Mouse (Mus musculus) layer of hippocampus, postnatal 10 days (tissue): ENCODE measurements around the gene Tmem191c. TPM values are rescaled to one million over a fixed set of nuclear protein-coding genes. Genes with fewer than 3 reads are reported as not detected.
A peak's percentile ranks its signal among the peaks of the same experiment; 100 is the strongest.
"Not testable (repeated sequence)": the region's sequence is repeated elsewhere in the genome, so short reads cannot be mapped to it uniquely, and the experiment has no call there.

Source experiments
- DNase-seq, 2 experiments: peaks; one replicate each; pipeline ENCODE4 v3.0.0; 2021; ENCODE audit warnings: low spot score in 2 of 2
- long read RNA-seq: library from polyadenylated mRNA; stranded (forward); transcript quantifications from one replicate; pipeline ENCODE4 v2.0.0, GENCODE M21; 2023
- total RNA-seq, 2 experiments: library from RNA; stranded (reverse); gene quantifications; 2 replicates each; pipeline ENCODE4 v1.2.3; 2021

Gene Tmem191c
- total RNA-seq = 100 to 1,000 TPM; 103 to 127 TPM
- long read RNA-seq, transcript Tmem191c-201 (10 exons, 1,631 nt) = major isoform, 9 of 107 reads
- long read RNA-seq, partial matches to known transcripts = 20 of 107 reads
- long read RNA-seq, other reads (novel, unspliced or antisense) = 72 of 107 reads

- DNase-seq = no peak
Measured at GRCm38 (mm10) chr16:17275721-17276120, at the start of gene Tmem191c. TSS of gene Tmem191c (plus strand) at chr16:17276077.

- DNase-seq = no peak
Measured at GRCm38 (mm10) chr16:17226496-17226895, 49.4 kb upstream of the Tmem191c start.

- not testable (repeated sequence) for DNase-seq
Measured at GRCm38 (mm10) chr16:17231523-17231922, 44.4 kb upstream of the Tmem191c start.

GRCm38 (mm10) chr16:17232794-17233701 lies 42.8 kb upstream of the Tmem191c start, which contains the start of gene Hic2:
TSS of gene Hic2 (plus strand) at chr16:17233572.
- peak; percentile 89 to 93 for DNase-seq

GRCm38 (mm10) chr16:17233702-17234498 lies 42.0 kb upstream of the Tmem191c start:
- DNase-seq = peak; percentile 54

GRCm38 (mm10) chr16:17234499-17234895 lies 41.4 kb upstream of the Tmem191c start:
- peak; percentile 27 to 44 for DNase-seq

- DNase-seq = no peak
Measured at GRCm38 (mm10) chr16:17234916-17235665, 40.8 kb upstream of the Tmem191c start.

GRCm38 (mm10) chr16:17237634-17238033 lies 38.2 kb upstream of the Tmem191c start:
- DNase-seq = no peak

GRCm38 (mm10) chr16:17239409-17239808 lies 36.5 kb upstream of the Tmem191c start:
- DNase-seq = no peak

GRCm38 (mm10) chr16:17243731-17244130 lies 32.1 kb upstream of the Tmem191c start:
- no peak for DNase-seq

- no peak for DNase-seq
Measured at GRCm38 (mm10) chr16:17244996-17245395, 30.9 kb upstream of the Tmem191c start.

- DNase-seq = no peak
Measured at GRCm38 (mm10) chr16:17247727-17248126, 28.1 kb upstream of the Tmem191c start.

GRCm38 (mm10) chr16:17249135-17249534 lies 26.7 kb upstream of the Tmem191c start:
- DNase-seq = no peak

- peak; percentile 59 to 61 for DNase-seq
Measured at GRCm38 (mm10) chr16:17251539-17251938, 24.3 kb upstream of the Tmem191c start.

GRCm38 (mm10) chr16:17252086-17252726 lies 23.7 kb upstream of the Tmem191c start:
- no peak for DNase-seq

- no peak for DNase-seq
Measured at GRCm38 (mm10) chr16:17252841-17253240, 23.0 kb upstream of the Tmem191c start.

- no peak for DNase-seq
Measured at GRCm38 (mm10) chr16:17254005-17254597, 21.8 kb upstream of the Tmem191c start.

GRCm38 (mm10) chr16:17255270-17255669 lies 20.6 kb upstream of the Tmem191c start:
- DNase-seq = no peak

- peak; percentile 49 to 61 for DNase-seq
Measured at GRCm38 (mm10) chr16:17257359-17257821, 18.5 kb upstream of the Tmem191c start.

- no peak for DNase-seq
Measured at GRCm38 (mm10) chr16:17258917-17259316, 17.0 kb upstream of the Tmem191c start.
